Mouse (Mus musculus) C2C12 (cell line): Measurements from ENCODE around the gene B3gnt4.

Experiments
- CTCF ChIP-seq: IDR thresholded peaks from one replicate; pipeline ENCODE4 v1.5.1; 2011; ENCODE audit not compliant: control insufficient read depth, insufficient read depth, insufficient read length
- MAX ChIP-seq: IDR thresholded peaks from one replicate; pipeline ENCODE4 v1.6.1; 2011; ENCODE audit warnings: mild to moderate bottlenecking, control low read depth
- MYOD1 ChIP-seq: IDR thresholded peaks from one replicate; pipeline ENCODE4 v1.6.1; 2011; ENCODE audit warnings: low read depth; ENCODE audit not compliant: control insufficient read depth, insufficient read length
- MYOG ChIP-seq: IDR thresholded peaks from one replicate; pipeline ENCODE4 v1.6.1; 2011; ENCODE audit not compliant: control insufficient read depth, insufficient read length; ENCODE audit errors: extremely low read depth
- USF1 ChIP-seq: IDR thresholded peaks from one replicate; pipeline ENCODE4 v1.6.1; 2011; ENCODE audit warnings: low read depth, mild to moderate bottlenecking, control low read depth, moderate library complexity

GRCm38 (mm10) chr5:123470784-123471400 is 39.4 kb upstream of the B3gnt4 start:
- TF ChIP-seq CTCF (no peak), MYOG (no peak), MYOD1 (no peak), MAX (no peak), USF1 (no peak)
